Mouse (Mus musculus): ENCODE results near the gene Rnf34. TPM values are rescaled to one million over a fixed set of nuclear protein-coding genes. Genes with fewer than 3 reads are reported as not detected.

The Rnf34 gene
- polyA plus RNA-seq, 1 experiment from 2014 or later = 50.6 TPM

- Histone ChIP-seq H3K4me1 (ENCODE audit: control insufficient read depth, insufficient read depth, low read length) (no peaks in the 10 kb centered on the region), H3K9ac (replicated peaks; ENCODE audit: low read length) (no peak overlapping the region), H3K27me3 (ENCODE audit: control insufficient read depth, insufficient read depth, low read length) (no peaks in the 10 kb centered on the region), H3K36me3 (replicated peaks; ENCODE audit: control insufficient read depth, insufficient read depth, low read depth, low read length) (no peaks in the 10 kb centered on the region), H3K27ac (replicated peaks; ENCODE audit: low read depth, low read length) (no peak overlapping the region), H3K9me3 (replicated peaks; ENCODE audit: control insufficient read depth, low read length) (no peaks in the 10 kb centered on the region), H3K4me3 (ENCODE audit: low read depth, low read length) (no peak overlapping the region), H3K4me2 (ENCODE audit: low read depth, low read length) (no peak overlapping the region)
- DNase-seq (ENCODE audit: low spot score) (no peak), ATAC-seq (replicated peaks; ENCODE audit: insufficient number of reproducible peaks, low FRiP score, low TSS enrichment, low read depth) (no peak)
- WGBS = 80% methylated on average over 6 of the region's 6 CpGs
Observed at GRCm38 (mm10) chr5:122898153-122898552, 48.3 kb downstream of the Rnf34 start.

- DNase-seq (ENCODE audit: low spot score) (peak; percentile 26), ATAC-seq (replicated peaks; ENCODE audit: insufficient number of reproducible peaks, low FRiP score, low TSS enrichment, low read depth) (no peak)
- WGBS = 4% methylated on average over 42 of the region's 45 CpGs
Observed at GRCm38 (mm10) chr5:122898963-122899776, 49.3 kb downstream of the Rnf34 start.

GRCm38 (mm10) chr5:122899777-122900557, 50.1 kb downstream of the Rnf34 start:
- under 1% methylated on average over 106 of the region's 120 CpGs for WGBS
- Histone ChIP-seq H3K27me3 (ENCODE audit: control insufficient read depth, insufficient read depth, low read length) (no peaks in the 10 kb centered on the region), H3K4me3 (ENCODE audit: low read depth, low read length) (peak overlapping the region; percentile 95), H3K4me2 (ENCODE audit: low read depth, low read length) (peak overlapping the region; percentile 91), H3K36me3 (replicated peaks; ENCODE audit: control insufficient read depth, insufficient read depth, low read depth, low read length) (no peaks in the 10 kb centered on the region), H3K4me1 (ENCODE audit: control insufficient read depth, insufficient read depth, low read length) (no peaks in the 10 kb centered on the region), H3K9ac (replicated peaks; ENCODE audit: low read length) (peak overlapping the region; percentile 96), H3K9me3 (replicated peaks; ENCODE audit: control insufficient read depth, low read length) (no peaks in the 10 kb centered on the region), H3K27ac (replicated peaks; ENCODE audit: low read depth, low read length) (peak overlapping the region; percentile 84)
- DNase-seq (ENCODE audit: low spot score) (peak; percentile 95), ATAC-seq (replicated peaks; ENCODE audit: insufficient number of reproducible peaks, low FRiP score, low TSS enrichment, low read depth) (peak; percentile 96)

More at GRCm38 (mm10) chr5:122898963-122899776, 49.3 kb downstream of the Rnf34 start:
- no peaks in the 10 kb centered on the region for H3K9me3 ChIP-seq (replicated peaks; ENCODE audit: control insufficient read depth, low read length)
- H3K27ac ChIP-seq (replicated peaks; ENCODE audit: low read depth, low read length) = peak overlapping the region; percentile 84; the same call in 1 of the 2 replicates
- H3K36me3 ChIP-seq (replicated peaks; ENCODE audit: control insufficient read depth, insufficient read depth, low read depth, low read length) = no peaks in the 10 kb centered on the region
- no peaks in the 10 kb centered on the region for H3K27me3 ChIP-seq (ENCODE audit: control insufficient read depth, insufficient read depth, low read length)
- H3K4me2 ChIP-seq (ENCODE audit: low read depth, low read length) = peak overlapping the region; percentile 81
- peak overlapping the region; percentile 96 for H3K9ac ChIP-seq (replicated peaks; ENCODE audit: low read length)
- H3K4me1 ChIP-seq (ENCODE audit: control insufficient read depth, insufficient read depth, low read length) = no peaks in the 10 kb centered on the region
- H3K4me3 ChIP-seq (ENCODE audit: low read depth, low read length) = peak overlapping the region; percentile 95

GRCm38 (mm10) chr5:122900558-122901171, 50.8 kb downstream of the Rnf34 start:
- Histone ChIP-seq H3K4me1 (ENCODE audit: control insufficient read depth, insufficient read depth, low read length) (no peaks in the 10 kb centered on the region), H3K4me2 (ENCODE audit: low read depth, low read length) (peak overlapping the region; percentile 91), H3K36me3 (replicated peaks; ENCODE audit: control insufficient read depth, insufficient read depth, low read depth, low read length) (no peaks in the 10 kb centered on the region), H3K27me3 (ENCODE audit: control insufficient read depth, insufficient read depth, low read length) (no peaks in the 10 kb centered on the region), H3K9ac (replicated peaks; ENCODE audit: low read length) (peak overlapping the region; percentile 96), H3K9me3 (replicated peaks; ENCODE audit: control insufficient read depth, low read length) (no peaks in the 10 kb centered on the region), H3K27ac (replicated peaks; ENCODE audit: low read depth, low read length) (peak overlapping the region; percentile 84), H3K4me3 (ENCODE audit: low read depth, low read length) (peak overlapping the region; percentile 95)
- ATAC-seq (replicated peaks; ENCODE audit: insufficient number of reproducible peaks, low FRiP score, low TSS enrichment, low read depth) = peak; percentile 65; the same call in 1 of the 2 replicates
- DNase-seq (ENCODE audit: low spot score) = no peak
- WGBS = 3% methylated on average over 33 of the region's 33 CpGs

GRCm38 (mm10) chr5:122901179-122901578, 51.3 kb downstream of the Rnf34 start:
- peak overlapping the region; percentile 91; the same call in 1 of the 2 replicates for H3K4me2 ChIP-seq (ENCODE audit: low read depth, low read length)
- DNase-seq (ENCODE audit: low spot score) = no peak
- ATAC-seq (replicated peaks; ENCODE audit: insufficient number of reproducible peaks, low FRiP score, low TSS enrichment, low read depth) = no peak
- 52% methylated on average over 11 of the region's 11 CpGs for WGBS
- H3K36me3 ChIP-seq (replicated peaks; ENCODE audit: control insufficient read depth, insufficient read depth, low read depth, low read length) = no peaks in the 10 kb centered on the region
- no peaks in the 10 kb centered on the region for H3K9me3 ChIP-seq (replicated peaks; ENCODE audit: control insufficient read depth, low read length)
- no peaks in the 10 kb centered on the region for H3K27me3 ChIP-seq (ENCODE audit: control insufficient read depth, insufficient read depth, low read length)
- H3K9ac ChIP-seq (replicated peaks; ENCODE audit: low read length) = peak overlapping the region; percentile 96
- no peaks in the 10 kb centered on the region for H3K4me1 ChIP-seq (ENCODE audit: control insufficient read depth, insufficient read depth, low read length)
- H3K27ac ChIP-seq (replicated peaks; ENCODE audit: low read depth, low read length) = no peak overlapping the region
- peak overlapping the region; percentile 95; the same call in 1 of the 2 replicates for H3K4me3 ChIP-seq (ENCODE audit: low read depth, low read length)

GRCm38 (mm10) chr5:122901666-122902065, 51.8 kb downstream of the Rnf34 start:
- H3K27me3 ChIP-seq (ENCODE audit: control insufficient read depth, insufficient read depth, low read length) = no peaks in the 10 kb centered on the region
- WGBS = 69% methylated on average over 3 of the region's 3 CpGs
- ATAC-seq (replicated peaks; ENCODE audit: insufficient number of reproducible peaks, low FRiP score, low TSS enrichment, low read depth) = no peak
- no peak for DNase-seq (ENCODE audit: low spot score)
- H3K36me3 ChIP-seq (replicated peaks; ENCODE audit: control insufficient read depth, insufficient read depth, low read depth, low read length) = no peaks in the 10 kb centered on the region
- no peaks in the 10 kb centered on the region for H3K9me3 ChIP-seq (replicated peaks; ENCODE audit: control insufficient read depth, low read length)
- H3K9ac ChIP-seq (replicated peaks; ENCODE audit: low read length) = no peak overlapping the region
- H3K4me1 ChIP-seq (ENCODE audit: control insufficient read depth, insufficient read depth, low read length) = no peaks in the 10 kb centered on the region
- H3K27ac ChIP-seq (replicated peaks; ENCODE audit: low read depth, low read length) = no peak overlapping the region
- H3K4me3 ChIP-seq (ENCODE audit: low read depth, low read length) = no peak overlapping the region
- no peak overlapping the region for H3K4me2 ChIP-seq (ENCODE audit: low read depth, low read length)

- 80% methylated on average over 6 of the region's 6 CpGs for WGBS
- DNase-seq (ENCODE audit: low spot score) (no peak), ATAC-seq (replicated peaks; ENCODE audit: insufficient number of reproducible peaks, low FRiP score, low TSS enrichment, low read depth) (no peak)
- Histone ChIP-seq H3K27me3 (ENCODE audit: control insufficient read depth, insufficient read depth, low read length) (no peaks in the 10 kb centered on the region), H3K9me3 (replicated peaks; ENCODE audit: control insufficient read depth, low read length) (no peaks in the 10 kb centered on the region), H3K4me2 (ENCODE audit: low read depth, low read length) (no peak overlapping the region), H3K4me1 (ENCODE audit: control insufficient read depth, insufficient read depth, low read length) (no peaks in the 10 kb centered on the region), H3K36me3 (replicated peaks; ENCODE audit: control insufficient read depth, insufficient read depth, low read depth, low read length) (no peaks in the 10 kb centered on the region), H3K4me3 (ENCODE audit: low read depth, low read length) (no peak overlapping the region), H3K9ac (replicated peaks; ENCODE audit: low read length) (no peak overlapping the region), H3K27ac (replicated peaks; ENCODE audit: low read depth, low read length) (no peak overlapping the region)
Observed at GRCm38 (mm10) chr5:122902228-122902627, 52.4 kb downstream of the Rnf34 start.

All from embryonic facial prominence, embryonic 11.5 days (tissue).